Mouse (Mus musculus) brain, embryonic 14.5 days (tissue): ENCODE measurements at regions not wholly inside any gene's neighbourhood (a gene's known extent, or its start where the extent isn't known, plus 50 kb on each side); places are given as distances from the start of the nearest gene placed in this dataset.

Experiments
- CTCF ChIP-seq: fragments of 200-500 bp; IDR thresholded peaks from 2 replicates; pipeline ENCODE4 v1.5.1; 2012; ENCODE audit warnings: inconsistent platforms, mild to moderate bottlenecking, moderate library complexity, borderline replicate concordance; ENCODE audit not compliant: insufficient read depth, insufficient read length; ENCODE audit errors: extremely low read depth
- POLR2A ChIP-seq: fragments of 200-500 bp; IDR thresholded peaks from 2 replicates; pipeline ENCODE4 v1.6.1; 2012; ENCODE audit warnings: mild to moderate bottlenecking, inconsistent platforms, borderline replicate concordance; ENCODE audit not compliant: poor library complexity, insufficient read depth, insufficient read length, severe bottlenecking; ENCODE audit errors: extremely low read depth

DNA sequence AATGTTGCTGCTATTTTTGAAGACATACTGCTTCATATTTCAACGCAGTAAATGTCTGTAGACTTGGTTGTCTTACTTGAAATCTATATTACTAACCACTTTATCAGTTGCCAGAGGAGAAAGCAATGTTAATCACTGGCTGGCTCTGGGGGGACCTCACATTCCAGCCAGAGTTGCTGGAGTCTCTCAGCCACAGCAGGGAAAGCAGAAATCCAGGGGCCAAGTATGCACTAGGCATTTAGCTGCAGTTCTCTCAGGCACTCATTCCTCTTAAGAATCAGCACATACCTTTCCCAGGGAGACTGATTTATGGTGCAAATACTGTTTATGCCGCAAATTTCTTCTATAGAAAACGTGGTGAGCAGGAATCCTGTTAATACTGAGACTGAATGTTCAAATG is 933.6 kb upstream of the Lcorl start:
- TF ChIP-seq CTCF (no peak), POLR2A (no peak)
